Mouse (Mus musculus) layer of hippocampus, adult 2 months (tissue): ENCODE data around the gene Tubal3. TPM values are rescaled to one million over a fixed set of nuclear protein-coding genes. Genes with fewer than 3 reads are reported as not detected.

Experiments used
- DNase-seq, 2 experiments: peaks; one replicate each; pipeline ENCODE4 v3.0.0; 2022; ENCODE audit warnings: low spot score in 2 of 2
- H3K27ac ChIP-seq: fragments of 200-600 bp; 2 replicates; pipeline ENCODE4 v1.8.1; 2022
- H3K4me3 ChIP-seq: fragments of 200-600 bp; 2 replicates; pipeline ENCODE4 v1.8.1; 2022; ENCODE audit warnings: mild to moderate bottlenecking
- CTCF ChIP-seq: fragments of 200-600 bp; conservative IDR thresholded peaks from 2 replicates; pipeline ENCODE4 v1.8.1; 2022; ENCODE audit warnings: antibody characterized with exemption, mild to moderate bottlenecking, moderate library complexity
- microRNA-seq, 2 experiments: library from miRNA; unstranded; fragments of <30 nt; microRNA quantifications; one replicate each; pipeline ENCODE4 v1.2.0; 2021
- total RNA-seq, 2 experiments: library from RNA; stranded (reverse); gene quantifications; 2 replicates each; pipeline ENCODE4 v1.2.3; 2021

Gene Tubal3
- total RNA-seq, 2 experiments from 2014 or later = not detected

- H3K27ac ChIP-seq = no peak overlapping the region
- no peak overlapping the region for H3K4me3 ChIP-seq
- DNase-seq = no peak
- TF ChIP-seq CTCF = no peak
Observed at GRCm38 (mm10) chr13:3949477-3949876, 31.4 kb downstream of the Tubal3 start.

- Histone ChIP-seq H3K27ac (no peak overlapping the region), H3K4me3 (no peak overlapping the region)
- TF ChIP-seq CTCF = peak; percentile 34
- DNase-seq = peak in 1 of 2 experiments; percentile 46
Observed at GRCm38 (mm10) chr13:3951198-3951914, 33.3 kb downstream of the Tubal3 start.

- TF ChIP-seq CTCF = no peak
- no peak for DNase-seq
- Histone ChIP-seq H3K27ac (no peak overlapping the region), H3K4me3 (no peak overlapping the region)
Observed at GRCm38 (mm10) chr13:3968849-3969248, 50.8 kb downstream of the Tubal3 start.

Small RNA genes lying within 50 kb of the gene (microRNA-seq; reads per million reads assigned to microRNA genes)
- 0 reads per million in 2 experiments for gene Gm22460

Other genes starting within 250 kb of the Tubal3 start
- not detected for gene Calml3, start 114.0 kb upstream of the Tubal3 start, total RNA-seq
- gene Calm4, start 80.5 kb upstream of the Tubal3 start, total RNA-seq = not detected
- not detected for gene Calm5, start 64.1 kb upstream of the Tubal3 start, total RNA-seq
- 10 to 100 TPM; 36.5 to 42.6 TPM for gene Net1, start 54 bp upstream of the Tubal3 start, total RNA-seq
- gene Ucn3, start 27.1 kb downstream of the Tubal3 start, total RNA-seq = not detected
- gene Akr1c14, start 130.7 kb downstream of the Tubal3 start, total RNA-seq = 1 to 10 TPM in 1 of 2 experiments, under 1 TPM in 1; 0.88 to 1.1 TPM
- gene Akr1c18, start 232.4 kb downstream of the Tubal3 start, total RNA-seq = 1 to 10 TPM; 1.8 to 2.0 TPM